Mouse (Mus musculus) ES-Bruce4 (cell line): ENCODE data around the gene Tedc1.

Experiments used
- CTCF ChIP-seq: IDR thresholded peaks from one replicate; pipeline ENCODE4 v1.8.1; 2011; ENCODE audit warnings: low read depth, low read length
- POLR2A ChIP-seq: IDR thresholded peaks from one replicate; pipeline ENCODE4 v1.8.1; 2011; ENCODE audit warnings: low read length; ENCODE audit not compliant: insufficient read depth

GRCm38 (mm10) chr12:113210586-113211378, 54.6 kb downstream of the Tedc1 start:
- no peak for TF ChIP-seq CTCF
- no peak for TF ChIP-seq POLR2A
